Mouse (Mus musculus) R1 (cell line): ENCODE measurements around the gene Id1.
A peak's percentile ranks its signal among the peaks of the same experiment; 100 is the strongest.

Source experiments
- DNase-seq: peaks from one replicate; pipeline ENCODE4 v3.0.0-alpha.2; 2018; ENCODE audit warnings: low read depth, low spot score

Gene Id1

DNA sequence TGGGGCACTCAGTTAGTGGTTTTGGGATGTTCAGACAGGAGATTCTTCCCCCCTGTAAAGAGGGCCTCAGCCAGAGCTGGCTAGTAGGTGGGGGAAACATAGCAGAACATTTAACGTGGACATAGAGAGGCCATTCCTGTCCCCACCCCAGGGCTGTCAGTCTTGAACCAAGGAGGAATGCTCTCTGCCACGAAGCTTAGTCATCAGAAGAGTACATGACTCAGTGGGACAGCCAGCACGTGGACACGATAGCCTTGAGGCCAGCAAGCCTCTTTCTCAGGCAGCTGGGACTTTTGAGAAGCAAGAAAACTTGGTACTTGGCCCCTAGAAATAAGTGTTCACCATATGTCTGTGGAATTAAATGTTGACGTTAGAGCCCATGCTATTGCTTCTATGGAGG is 46.6 kb downstream of the Id1 start:
- no peak for DNase-seq

DNA sequence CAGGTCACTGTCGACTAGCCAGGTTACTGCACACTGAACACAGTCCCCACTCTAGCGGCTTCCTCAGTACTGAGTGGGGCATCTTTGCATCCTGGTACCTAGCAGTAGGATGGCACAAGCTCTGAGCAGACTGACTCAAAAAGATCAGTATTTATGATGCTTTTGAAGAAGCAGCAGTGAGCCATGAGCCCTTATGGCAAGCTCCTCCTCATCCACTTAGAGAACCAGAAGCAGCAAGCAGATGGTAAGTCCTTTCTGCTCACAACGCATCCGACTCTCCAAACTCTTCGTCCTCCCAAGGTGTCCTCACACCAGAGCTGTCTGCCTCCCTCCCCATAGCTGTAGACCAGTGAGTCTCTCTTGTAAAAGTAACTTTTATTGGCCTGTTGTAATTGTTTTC is 47.2 kb downstream of the Id1 start:
- no peak for DNase-seq

DNA sequence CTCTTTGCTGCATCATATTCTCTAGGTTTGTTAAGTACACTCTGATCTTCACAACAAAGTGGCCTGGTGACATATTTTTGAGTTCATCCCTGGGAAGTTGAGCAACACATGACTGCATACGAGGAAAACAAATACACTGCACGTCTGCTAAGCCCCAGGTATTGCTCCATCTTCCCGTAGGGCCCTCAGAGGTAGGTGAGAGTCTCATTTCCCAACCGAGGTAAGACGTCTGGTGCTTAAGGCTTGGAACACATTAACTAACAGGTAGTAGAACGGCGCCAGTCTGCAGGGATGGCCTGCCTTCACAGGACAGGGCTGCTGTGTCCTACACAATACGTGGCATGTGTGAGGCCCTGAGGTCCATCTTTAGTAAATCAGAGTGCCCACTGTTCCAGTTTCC is 48.6 kb downstream of the Id1 start:
- DNase-seq = no peak

DNA sequence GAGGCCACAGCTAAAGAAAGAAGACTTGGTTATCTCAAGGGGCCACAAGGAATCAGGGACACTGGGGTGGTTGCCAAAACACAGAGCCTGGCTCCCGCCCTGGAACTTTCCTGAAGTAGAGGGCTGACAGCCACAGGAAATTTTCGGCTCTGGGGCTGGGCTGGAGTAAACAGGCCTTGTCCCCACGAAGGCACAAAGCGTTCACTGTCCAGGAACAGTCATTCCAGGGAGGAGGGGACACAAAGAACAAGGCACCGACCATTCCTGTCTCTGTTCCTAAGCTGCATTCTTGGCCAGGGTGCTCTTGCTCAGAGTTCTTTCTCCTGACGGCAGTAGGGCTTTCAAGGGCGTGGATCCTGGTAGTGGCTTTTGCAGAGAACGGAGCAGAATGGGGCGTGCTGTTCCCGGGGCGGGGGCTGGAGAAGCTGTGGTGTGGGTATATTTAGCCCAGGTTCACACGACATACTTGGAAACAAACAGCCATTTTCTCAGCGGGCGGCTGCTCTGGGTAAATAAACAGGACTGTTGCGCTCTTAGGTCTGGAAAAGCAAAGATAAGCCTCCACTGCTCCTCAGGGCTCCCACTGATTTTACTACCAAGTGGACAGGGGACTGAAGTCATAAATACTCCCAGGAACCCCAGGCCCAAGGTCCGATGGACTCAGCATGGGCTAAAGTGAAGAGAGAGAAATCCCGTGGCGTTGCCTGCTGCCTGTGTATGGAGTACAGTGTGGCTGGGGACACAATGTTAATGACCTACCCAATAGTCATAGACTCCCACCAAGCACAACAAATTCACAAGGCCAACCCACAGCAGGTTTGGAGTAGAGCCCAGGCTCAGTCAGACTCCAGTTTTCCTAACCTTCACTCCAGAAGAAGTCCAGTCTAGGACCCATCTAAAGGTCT is 49.6 kb downstream of the Id1 start:
- DNase-seq = peak; percentile 75
